Mouse (Mus musculus) CH12.LX (cell line): ENCODE data around the gene Prkg1. TPM values are rescaled to one million over a fixed set of nuclear protein-coding genes. Genes with fewer than 3 reads are reported as not detected.

Experiments used
- DNase-seq: peaks from one replicate; pipeline ENCODE4 v3.0.0-alpha.2; 2013; ENCODE audit errors: extremely low read depth
- H3K27ac ChIP-seq: 2 replicates; pipeline ENCODE4 v1.5.1; 2012; ENCODE audit warnings: low read depth, mild to moderate bottlenecking, control low read depth, moderate library complexity; ENCODE audit not compliant: insufficient read depth
- H3K27me3 ChIP-seq: replicated peaks from 2 replicates; pipeline ENCODE3; 2012; ENCODE audit warnings: inconsistent platforms
- H3K36me3 ChIP-seq, 2 experiments: replicated peaks in 1 of 2; 2 replicates each; pipeline versions ENCODE3 to v1.6.1; 2012; ENCODE audit warnings: inconsistent platforms in 1 of 2, low read length in 1 of 2, mild to moderate bottlenecking in 1 of 2, mixed read lengths in 1 of 2, moderate library complexity in 1 of 2; ENCODE audit not compliant: control insufficient read depth in 1 of 2, insufficient read depth in 1 of 2
- H3K4me1 ChIP-seq, 2 experiments: 2 replicates each; pipeline ENCODE4 v1.6.1; 2012; ENCODE audit warnings: inconsistent platforms in 1 of 2, moderate library complexity in 1 of 2; ENCODE audit not compliant: insufficient read depth in 2 of 2, control insufficient read depth in 1 of 2
- H3K4me2 ChIP-seq: 2 replicates; pipeline ENCODE4 v1.6.1; 2012; ENCODE audit warnings: low read depth, mild to moderate bottlenecking, control low read depth; ENCODE audit not compliant: poor library complexity, insufficient read depth, severe bottlenecking
- H3K4me3 ChIP-seq, 3 experiments: fragments of 150-350 bp in 1 of 3; sonication (generic) in 1 of 3; replicated peaks in 1 of 3; 2 replicates each; pipeline versions ENCODE3 to v1.5.1; 2011 to 2012; ENCODE audit warnings: low read depth in 2 of 3, low read length in 2 of 3, mild to moderate bottlenecking in 2 of 3, moderate library complexity in 2 of 3, control low read depth in 1 of 3, improper control_type of control experiment in 1 of 3, inconsistent platforms in 1 of 3, mixed read lengths in 1 of 3; ENCODE audit not compliant: poor library complexity in 1 of 3
- H3K79me2 ChIP-seq: replicated peaks from 2 replicates; pipeline ENCODE4 v1.6.1; 2012; ENCODE audit warnings: mild to moderate bottlenecking, moderate library complexity; ENCODE audit not compliant: control insufficient read depth, poor library complexity, insufficient read depth, severe bottlenecking; ENCODE audit errors: extremely low read depth
- H3K9ac ChIP-seq: 2 replicates; pipeline ENCODE4 v1.6.1; 2012; ENCODE audit warnings: low read depth, mild to moderate bottlenecking, control low read depth, moderate library complexity; ENCODE audit not compliant: insufficient read depth
- H3K9me3 ChIP-seq: replicated peaks from 2 replicates; pipeline ENCODE3; 2012; ENCODE audit warnings: low read length, inconsistent platforms, mixed read lengths
- BHLHE40 ChIP-seq: IDR thresholded peaks from 2 replicates; pipeline ENCODE4 v1.6.1; 2011; ENCODE audit warnings: mild to moderate bottlenecking, low read depth, low read length, improper control_type of control experiment
- CHD1 ChIP-seq: IDR thresholded peaks from 2 replicates; pipeline ENCODE4 v1.6.1; 2012; ENCODE audit warnings: low read depth, low read length, improper control_type of control experiment, inconsistent platforms
- CTCF ChIP-seq, 2 experiments: IDR thresholded peaks in 1 of 2; conservative IDR thresholded peaks in 1 of 2; 2 replicates each; pipeline ENCODE4 v1.5.1; 2011 to 2012; ENCODE audit warnings: low read depth in 2 of 2, low read length in 2 of 2, improper control_type of control experiment in 1 of 2, inconsistent platforms in 1 of 2, mild to moderate bottlenecking in 1 of 2, moderate library complexity in 1 of 2
- EP300 ChIP-seq: IDR thresholded peaks from 2 replicates; pipeline ENCODE4 v1.6.1; 2011; ENCODE audit warnings: low read length, improper control_type of control experiment
- ETS1 ChIP-seq: conservative IDR thresholded peaks from 2 replicates; pipeline ENCODE4 v1.6.1; 2012; ENCODE audit warnings: low read depth, mild to moderate bottlenecking, inconsistent platforms, low read length, improper control_type of control experiment, moderate library complexity
- IRF4 ChIP-seq: IDR thresholded peaks from 2 replicates; pipeline ENCODE4 v1.6.1; 2014; ENCODE audit warnings: low read depth, mild to moderate bottlenecking, inconsistent platforms, low read length, improper control_type of control experiment
- MAFK ChIP-seq: IDR thresholded peaks from 2 replicates; pipeline ENCODE4 v1.6.1; 2011; ENCODE audit warnings: low read length, improper control_type of control experiment; ENCODE audit not compliant: insufficient replicate concordance
- MXI1 ChIP-seq: IDR thresholded peaks from 2 replicates; pipeline ENCODE4 v1.6.1; 2011; ENCODE audit warnings: mild to moderate bottlenecking, low read depth, low read length, improper control_type of control experiment
- NRF1 ChIP-seq: IDR thresholded peaks from 2 replicates; pipeline ENCODE4 v1.6.1; 2014; ENCODE audit warnings: low read depth, mild to moderate bottlenecking, inconsistent platforms, low read length, improper control_type of control experiment, moderate library complexity
- PAX5 ChIP-seq: IDR thresholded peaks from 2 replicates; pipeline ENCODE4 v1.6.1; 2012; ENCODE audit warnings: low read length, inconsistent platforms, mixed read lengths
- RAD21 ChIP-seq: IDR thresholded peaks from 2 replicates; pipeline ENCODE4 v1.6.1; 2011; ENCODE audit warnings: low read depth, mild to moderate bottlenecking, low read length, improper control_type of control experiment, moderate library complexity
- RCOR1 ChIP-seq: conservative IDR thresholded peaks from 2 replicates; pipeline ENCODE4 v1.6.1; 2012; ENCODE audit warnings: low read depth, mild to moderate bottlenecking, inconsistent platforms, low read length, improper control_type of control experiment
- SMC3 ChIP-seq: IDR thresholded peaks from 2 replicates; pipeline ENCODE4 v1.6.1; 2011; ENCODE audit warnings: low read depth, low read length, improper control_type of control experiment
- USF1 ChIP-seq: IDR thresholded peaks from 2 replicates; pipeline ENCODE4 v1.6.1; 2014; ENCODE audit warnings: low read depth, mild to moderate bottlenecking, inconsistent platforms, low read length, improper control_type of control experiment
- ZC3H11A ChIP-seq: IDR thresholded peaks from 2 replicates; pipeline ENCODE4 v1.6.1; 2012; ENCODE audit warnings: low read depth, mild to moderate bottlenecking, inconsistent platforms, low read length, improper control_type of control experiment
- ZKSCAN1 ChIP-seq: IDR thresholded peaks from 2 replicates; pipeline ENCODE4 v1.6.1; 2012; ENCODE audit warnings: low read depth, inconsistent platforms, low read length, improper control_type of control experiment, borderline replicate concordance
- ZNF384 ChIP-seq: IDR thresholded peaks from 2 replicates; pipeline ENCODE4 v1.6.1; 2012; ENCODE audit warnings: low read depth, low read length, improper control_type of control experiment, inconsistent platforms
- dilution Hi-C: fragments of 300-500 bp; cut with MboI; formaldehyde crosslinking; loops from 2 replicates; pipeline ENCODE4 v1.14.3; 2020; ENCODE audit warnings: low sequenced_read_pairs; ENCODE audit not compliant: extremely low pct_unique_long_range_greater_than_20kb, extremely low pct_ligation_motif_present
- in situ Hi-C: fragments of 300-500 bp; cut with MboI; formaldehyde crosslinking; loops from 3 replicates; pipeline ENCODE4 v1.14.3; 2019; ENCODE audit warnings: low sequenced_read_pairs, low pct_ligation_motif_present, low pct_unique_long_range_greater_than_20kb, mixed read lengths
- polyA plus RNA-seq: library from polyadenylated mRNA; unstranded; fragments of >175 nt; gene quantifications from 2 replicates; pipeline ENCODE4 v1.2.1, GENCODE M21; 2012; ENCODE audit warnings: low read depth; ENCODE audit not compliant: insufficient read length
- total RNA-seq, 2 experiments: library from RNA; depleted of rRNA; stranded (reverse); fragments of 300-350 nt in 1 of 2; fragments of >200 nt in 1 of 2; gene quantifications; 2 replicates each; pipeline ENCODE4 v1.2.3; 2012 to 2014

Prkg1 gene
- total and polyA plus RNA-seq, 3 experiments = not detected

DNA sequence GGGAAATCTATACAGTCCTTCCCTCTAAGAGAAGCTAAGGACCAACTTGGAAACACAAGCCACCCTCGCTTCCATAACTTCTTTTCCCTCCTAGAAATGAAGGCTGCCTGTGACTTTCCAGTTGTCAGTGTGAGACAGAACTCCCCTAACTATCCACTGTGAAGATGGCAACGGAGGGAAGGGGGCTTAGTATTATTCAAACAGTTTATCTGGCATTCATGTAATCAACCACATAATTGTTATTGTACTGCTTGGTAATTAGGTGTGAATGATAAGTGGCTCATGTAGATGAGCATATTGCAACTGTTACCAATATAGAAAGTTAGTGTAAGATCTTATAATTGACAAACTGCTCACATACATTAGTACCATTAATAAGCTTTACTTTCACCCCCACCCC is 333.4 kb downstream of the Prkg1 start:
- Histone ChIP-seq H3K4me3 (no peak overlapping the region), H3K36me3 (no peaks in the 10 kb centered on the region), H3K9me3 (no peaks in the 10 kb centered on the region), H3K27ac (no peak overlapping the region), H3K9ac (no peak overlapping the region), H3K79me2 (no peaks in the 10 kb centered on the region), H3K27me3 (no peaks in the 10 kb centered on the region), H3K4me1 (no peaks in the 10 kb centered on the region), H3K4me2 (no peak overlapping the region)
- TF ChIP-seq PAX5 (no peak), CHD1 (no peak), MXI1 (no peak), ETS1 (no peak), ZNF384 (no peak), MAFK (no peak), RAD21 (no peak), NRF1 (no peak), BHLHE40 (no peak), ZKSCAN1 (no peak), IRF4 (no peak), RCOR1 (no peak), EP300 (no peak), ZC3H11A (no peak)
- dilution Hi-C loops (no loop called here), in situ Hi-C loops (no loop called here)
- DNase-seq = no peak

DNA sequence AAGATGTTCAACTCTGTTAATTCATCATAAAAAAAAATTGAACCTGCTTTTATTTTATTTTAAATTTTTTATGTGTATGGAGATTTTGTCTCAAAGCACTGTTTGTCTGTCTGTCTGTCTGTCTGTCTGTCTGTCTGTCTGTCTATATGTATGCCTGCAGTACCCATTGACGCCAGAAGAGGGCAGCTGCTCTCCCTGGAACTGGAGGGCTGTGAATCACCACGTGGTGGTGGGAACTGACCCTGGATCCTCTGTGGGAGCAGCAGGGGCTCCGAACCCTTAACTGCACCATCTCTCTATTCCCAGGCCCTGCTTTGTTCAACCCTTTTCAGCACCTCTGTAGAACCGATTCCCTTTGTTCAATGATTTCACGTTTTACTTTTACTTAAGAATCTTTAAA is 338.7 kb downstream of the Prkg1 start:
- in situ Hi-C loops (no loop called here), dilution Hi-C loops (no loop called here)
- H3K27ac ChIP-seq = no peak overlapping the region
- DNase-seq = peak; percentile 10
- H3K4me2 ChIP-seq = no peak overlapping the region
- no peak overlapping the region for H3K4me3 ChIP-seq
- H3K4me1 ChIP-seq = no peaks in the 10 kb centered on the region
- no peak overlapping the region for H3K9ac ChIP-seq
- H3K9me3 ChIP-seq = peaks cover 2% of the 10 kb centered on the region
- H3K79me2 ChIP-seq = no peaks in the 10 kb centered on the region
- TF ChIP-seq CTCF (conservative IDR thresholded peaks at IDR 0.05 in 1 of 2, IDR thresholded peaks at IDR 0.05 in 1 of 2; ENCODE audit: low read depth in 2 of 2, low read length in 2 of 2) (peak in 1 of 2 experiments; percentile 47; a peak in 2 of 4 replicates), SMC3 (peak; percentile 37), USF1 (no peak)
- H3K27me3 ChIP-seq = no peaks in the 10 kb centered on the region
- no peaks in the 10 kb centered on the region for H3K36me3 ChIP-seq
